Mouse (Mus musculus): ENCODE measurements around the gene Naa15. TPM values are rescaled to one million over a fixed set of nuclear protein-coding genes. Genes with fewer than 3 reads are reported as not detected.

Gene Naa15
- 59.8 and 60.5 TPM in 2 replicates for polyA plus RNA-seq (2015; fragmentation: Nextera tagmentation; extraction: Ambion mirVana)

GRCm38 (mm10) chr3:51415098-51416072 lies at the start of gene Naa15:
Gene Naa15 (plus strand): TSS chr3:51415148.
- peak within 1 kb of the TSS; percentile 91 for H3K27ac ChIP-seq
- H3K4me1 ChIP-seq = peaks cover 33% of the 10 kb centered on the region
- H3K36me3 ChIP-seq (ENCODE audit: poor library complexity, severe bottlenecking) = no peaks in the 10 kb centered on the region
- ATAC-seq = peak; percentile 94
- peak within 1 kb of the TSS; percentile 98 for H3K9ac ChIP-seq
- 5% methylated on average over 43 of the region's 43 CpGs for WGBS
- H3K4me3 ChIP-seq = peak within 1 kb of the TSS; percentile 100
- peak within 1 kb of the TSS; percentile 87 for H3K4me2 ChIP-seq
- H3K27me3 ChIP-seq = no peaks in the 10 kb centered on the region
- no peaks in the 10 kb centered on the region for H3K9me3 ChIP-seq (replicated peaks)

GRCm38 (mm10) chr3:51365517-51365882 lies 49.4 kb upstream of the Naa15 start:
- 12% methylated on average over 3 of the region's 3 CpGs for WGBS
- no peak for ATAC-seq
- no peaks in the 10 kb centered on the region for H3K9me3 ChIP-seq (replicated peaks)
- peaks cover 13% of the 10 kb centered on the region for H3K4me1 ChIP-seq
- no peak overlapping the region for H3K27ac ChIP-seq
- peak overlapping the region; percentile 41 for H3K4me3 ChIP-seq
- H3K9ac ChIP-seq = 0 out of 2 replicates have a peak overlapping the region, but pooled peaks have one; percentile 55
- no peaks in the 10 kb centered on the region for H3K36me3 ChIP-seq (ENCODE audit: poor library complexity, severe bottlenecking)
- H3K27me3 ChIP-seq = 0 out of 2 replicates have a peak, but pooled peaks cover 6% of the 10 kb centered on the region
- H3K4me2 ChIP-seq = peak overlapping the region; percentile 74

GRCm38 (mm10) chr3:51366926-51367325 lies 48.0 kb upstream of the Naa15 start:
- H3K4me2 ChIP-seq = no peak overlapping the region
- H3K4me1 ChIP-seq = peaks cover 13% of the 10 kb centered on the region
- H3K27ac ChIP-seq = no peak overlapping the region
- no peak for ATAC-seq
- no peaks in the 10 kb centered on the region for H3K36me3 ChIP-seq (ENCODE audit: poor library complexity, severe bottlenecking)
- H3K9me3 ChIP-seq (replicated peaks) = no peaks in the 10 kb centered on the region
- no peak overlapping the region for H3K4me3 ChIP-seq
- 0 out of 2 replicates have a peak, but pooled peaks cover 6% of the 10 kb centered on the region for H3K27me3 ChIP-seq
- 62% methylated on average over 4 of the region's 4 CpGs for WGBS
- H3K9ac ChIP-seq = no peak overlapping the region

GRCm38 (mm10) chr3:51368011-51368410 lies 46.9 kb upstream of the Naa15 start:
- Histone ChIP-seq H3K9me3 (replicated peaks) (no peaks in the 10 kb centered on the region), H3K27me3 (0 out of 2 replicates have a peak, but pooled peaks cover 6% of the 10 kb centered on the region), H3K9ac (no peak overlapping the region), H3K4me1 (peaks cover 13% of the 10 kb centered on the region), H3K36me3 (ENCODE audit: poor library complexity, severe bottlenecking) (no peaks in the 10 kb centered on the region), H3K4me2 (no peak overlapping the region), H3K27ac (no peak overlapping the region), H3K4me3 (no peak overlapping the region)
- ATAC-seq = no peak
- 78% methylated on average over 4 of the region's 4 CpGs for WGBS

GRCm38 (mm10) chr3:51371826-51372225 lies 43.1 kb upstream of the Naa15 start:
- no peak overlapping the region for H3K9ac ChIP-seq
- no peaks in the 10 kb centered on the region for H3K27me3 ChIP-seq
- 81% methylated on average over 2 of the region's 2 CpGs for WGBS
- 0 out of 2 replicates have a peak, but pooled peaks cover 2% of the 10 kb centered on the region for H3K9me3 ChIP-seq (replicated peaks)
- H3K4me2 ChIP-seq = no peak overlapping the region
- no peak overlapping the region for H3K4me3 ChIP-seq
- ATAC-seq = no peak
- no peaks in the 10 kb centered on the region for H3K4me1 ChIP-seq
- no peak overlapping the region for H3K27ac ChIP-seq
- no peaks in the 10 kb centered on the region for H3K36me3 ChIP-seq (ENCODE audit: poor library complexity, severe bottlenecking)

- no peak for ATAC-seq
- Histone ChIP-seq H3K36me3 (ENCODE audit: poor library complexity, severe bottlenecking) (no peaks in the 10 kb centered on the region), H3K9ac (no peak overlapping the region), H3K4me2 (no peak overlapping the region), H3K9me3 (replicated peaks) (0 out of 2 replicates have a peak, but pooled peaks cover 2% of the 10 kb centered on the region), H3K27ac (no peak overlapping the region), H3K4me3 (no peak overlapping the region), H3K4me1 (no peaks in the 10 kb centered on the region), H3K27me3 (no peaks in the 10 kb centered on the region)
- 86% methylated on average over 5 of the region's 5 CpGs for WGBS
These were observed 42.1 kb upstream of the Naa15 start for GRCm38 (mm10) chr3:51372883-51373282.

- ATAC-seq = no peak
- no peak overlapping the region for H3K4me2 ChIP-seq
- no peak overlapping the region for H3K4me3 ChIP-seq
- WGBS = 80% methylated on average over 5 of the region's 5 CpGs
- H3K27me3 ChIP-seq = no peaks in the 10 kb centered on the region
- no peaks in the 10 kb centered on the region for H3K36me3 ChIP-seq (ENCODE audit: poor library complexity, severe bottlenecking)
- H3K9ac ChIP-seq = no peak overlapping the region
- no peak overlapping the region for H3K27ac ChIP-seq
- 0 out of 2 replicates have a peak, but pooled peaks cover 2% of the 10 kb centered on the region for H3K9me3 ChIP-seq (replicated peaks)
- no peaks in the 10 kb centered on the region for H3K4me1 ChIP-seq
These were observed 41.4 kb upstream of the Naa15 start for GRCm38 (mm10) chr3:51373544-51373943.

- ATAC-seq = no peak
- H3K36me3 ChIP-seq (ENCODE audit: poor library complexity, severe bottlenecking) = no peaks in the 10 kb centered on the region
- WGBS = 87% methylated on average over 19 of the region's 19 CpGs
These were observed 39.4 kb upstream of the Naa15 start for GRCm38 (mm10) chr3:51375307-51376265.

GRCm38 (mm10) chr3:51377878-51378664 lies 36.9 kb upstream of the Naa15 start:
- WGBS = 50% methylated on average over 31 of the region's 31 CpGs
- peak overlapping the region; percentile 20; the same call in 1 of the 2 replicates for H3K4me3 ChIP-seq
- peak overlapping the region; percentile 47 for H3K4me2 ChIP-seq
- 0 out of 2 replicates have a peak, but pooled peaks cover 2% of the 10 kb centered on the region for H3K9me3 ChIP-seq (replicated peaks)
- no peaks in the 10 kb centered on the region for H3K4me1 ChIP-seq
- no peaks in the 10 kb centered on the region for H3K36me3 ChIP-seq (ENCODE audit: poor library complexity, severe bottlenecking)
- H3K27me3 ChIP-seq = no peaks in the 10 kb centered on the region
- ATAC-seq = no peak
- H3K27ac ChIP-seq = no peak overlapping the region
- H3K9ac ChIP-seq = no peak overlapping the region

More at GRCm38 (mm10) chr3:51375307-51376265, 39.4 kb upstream of the Naa15 start:
- Histone ChIP-seq H3K4me3 (no peak overlapping the region), H3K9me3 (replicated peaks) (0 out of 2 replicates have a peak, but pooled peaks cover 2% of the 10 kb centered on the region), H3K9ac (no peak overlapping the region), H3K27ac (no peak overlapping the region), H3K4me1 (no peaks in the 10 kb centered on the region), H3K4me2 (no peak overlapping the region), H3K27me3 (no peaks in the 10 kb centered on the region)

GRCm38 (mm10) chr3:51378665-51378946 lies 36.3 kb upstream of the Naa15 start:
- Histone ChIP-seq H3K9ac (no peak overlapping the region), H3K27ac (no peak overlapping the region), H3K27me3 (no peaks in the 10 kb centered on the region), H3K4me2 (peak overlapping the region; percentile 47), H3K36me3 (ENCODE audit: poor library complexity, severe bottlenecking) (no peaks in the 10 kb centered on the region), H3K4me1 (no peaks in the 10 kb centered on the region), H3K4me3 (no peak overlapping the region), H3K9me3 (replicated peaks) (0 out of 2 replicates have a peak, but pooled peaks cover 2% of the 10 kb centered on the region)
- 85% methylated on average over 3 of the region's 3 CpGs for whole genome bisulfite sequencing
- no peak for ATAC-seq

Measured in forebrain, embryonic 13.5 days (tissue).